Mouse (Mus musculus) kidney, adult 11 months (tissue): Measurements from ENCODE around the gene Nos3.

Experiments used
- DNase-seq: peaks from one replicate; pipeline ENCODE4 v3.0.0; 2022

Nos3 gene

GRCm38 (mm10) chr5:24401969-24402368 is 37.4 kb downstream of the Nos3 start:
- no peak for DNase-seq

DNA sequence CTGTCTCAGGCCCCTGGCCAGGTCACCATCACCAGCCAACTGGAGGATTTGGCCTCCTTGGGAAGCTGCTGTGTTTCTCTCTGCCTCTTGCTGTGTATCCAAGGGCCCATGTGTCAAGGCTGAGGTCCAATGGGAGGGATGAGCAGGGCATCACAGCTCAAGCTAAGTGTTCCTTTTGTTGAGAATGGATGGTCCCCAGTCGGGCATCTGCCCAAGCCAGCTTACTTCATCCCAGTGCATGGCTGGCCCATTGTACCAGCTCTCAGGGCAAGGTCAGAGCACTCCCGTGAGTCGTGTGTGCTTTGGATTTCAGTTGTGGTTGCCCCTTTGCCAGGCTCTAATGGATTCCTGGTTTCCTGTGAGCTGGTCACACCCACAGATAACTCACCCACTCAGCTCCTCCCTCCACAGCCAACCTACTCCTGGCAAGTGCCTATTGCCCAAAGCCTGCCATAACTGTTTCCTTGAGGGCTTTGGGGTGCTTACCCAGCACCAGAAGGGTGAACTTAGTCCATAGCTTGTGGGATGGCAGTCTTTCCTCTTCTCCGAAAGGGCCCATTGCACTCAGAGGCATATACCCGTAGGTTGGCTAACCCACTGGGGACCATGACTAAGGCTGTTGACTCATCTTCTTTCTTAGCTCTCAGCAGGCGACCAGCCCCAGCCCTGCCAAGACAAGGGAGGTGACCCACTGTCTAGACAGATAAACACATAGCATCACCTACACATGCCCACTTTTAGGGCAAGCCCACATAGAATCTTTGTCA is 40.2 kb downstream of the Nos3 start:
- no peak for DNase-seq

GRCm38 (mm10) chr5:24405389-24405876 is 40.8 kb downstream of the Nos3 start:
- no peak for DNase-seq

- peak; percentile 40 for DNase-seq
These were observed 44.0 kb downstream of the Nos3 start for GRCm38 (mm10) chr5:24408651-24409050.

DNA sequence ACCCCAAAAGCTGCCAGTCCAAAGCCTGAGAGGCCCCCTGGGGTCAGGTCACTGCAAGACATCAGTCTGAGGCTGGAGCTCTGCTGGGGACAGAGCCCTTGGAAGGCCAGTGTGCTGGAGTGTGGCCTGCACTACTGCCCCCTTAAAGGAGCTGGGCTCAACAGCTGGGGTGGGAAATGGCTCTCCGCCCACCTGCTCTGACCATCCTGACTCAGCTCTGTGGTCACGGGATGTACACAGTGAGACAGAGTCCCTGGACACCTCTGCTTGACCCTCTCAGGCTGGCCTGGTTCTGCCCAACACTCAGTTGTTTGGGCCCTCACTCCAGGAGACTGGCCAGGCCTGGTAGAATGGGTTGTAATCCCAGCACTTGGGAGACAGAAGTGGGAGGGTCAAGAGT is 44.9 kb downstream of the Nos3 start:
- no peak for DNase-seq

- DNase-seq = no peak
These were observed 47.5 kb downstream of the Nos3 start for GRCm38 (mm10) chr5:24412063-24412462.

GRCm38 (mm10) chr5:24413042-24413693 is 48.6 kb downstream of the Nos3 start, which contains the start of gene Asic3:
Gene Asic3 (plus strand): TSS chr5:24413392.
- DNase-seq = no peak

DNA sequence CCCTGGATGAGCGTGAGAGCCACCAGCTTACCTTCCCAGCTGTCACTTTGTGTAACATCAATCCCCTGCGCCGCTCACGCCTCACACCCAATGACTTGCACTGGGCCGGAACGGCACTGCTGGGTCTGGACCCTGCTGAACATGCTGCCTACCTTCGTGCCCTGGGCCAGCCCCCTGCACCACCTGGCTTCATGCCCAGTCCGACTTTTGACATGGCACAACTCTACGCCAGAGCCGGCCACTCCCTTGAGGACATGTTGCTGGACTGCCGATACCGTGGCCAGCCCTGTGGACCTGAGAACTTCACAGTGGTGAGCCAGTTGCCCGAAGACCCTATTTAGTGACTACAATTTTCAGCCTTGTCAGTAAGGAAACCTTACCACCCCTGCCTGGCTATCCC is 49.3 kb downstream of the Nos3 start:
- DNase-seq = no peak

DNA sequence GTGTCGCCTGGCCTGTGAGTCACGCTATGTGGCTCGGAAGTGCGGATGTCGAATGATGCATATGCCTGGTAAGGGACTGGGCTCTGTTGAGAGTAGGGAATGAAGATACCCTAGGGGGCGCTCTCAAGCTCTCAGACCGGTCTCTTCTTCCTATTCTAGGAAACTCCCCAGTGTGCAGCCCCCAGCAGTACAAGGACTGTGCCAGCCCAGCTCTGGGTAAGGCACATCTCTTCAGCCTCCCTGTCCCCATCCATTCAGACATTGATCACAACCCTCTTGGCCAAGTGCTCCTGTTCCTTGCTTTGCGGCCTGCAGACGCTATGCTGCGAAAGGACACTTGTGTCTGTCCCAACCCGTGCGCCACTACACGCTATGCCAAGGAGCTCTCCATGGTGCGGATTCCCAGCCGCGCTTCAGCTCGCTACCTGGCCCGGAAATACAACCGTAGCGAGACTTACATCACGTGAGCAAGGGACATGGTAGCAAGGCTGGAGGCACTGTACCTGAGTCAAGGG is 51.7 kb downstream of the Nos3 start:
- DNase-seq = peak; percentile 48

GRCm38 (mm10) chr5:24417587-24417986 is 53.0 kb downstream of the Nos3 start:
- DNase-seq = no peak

DNA sequence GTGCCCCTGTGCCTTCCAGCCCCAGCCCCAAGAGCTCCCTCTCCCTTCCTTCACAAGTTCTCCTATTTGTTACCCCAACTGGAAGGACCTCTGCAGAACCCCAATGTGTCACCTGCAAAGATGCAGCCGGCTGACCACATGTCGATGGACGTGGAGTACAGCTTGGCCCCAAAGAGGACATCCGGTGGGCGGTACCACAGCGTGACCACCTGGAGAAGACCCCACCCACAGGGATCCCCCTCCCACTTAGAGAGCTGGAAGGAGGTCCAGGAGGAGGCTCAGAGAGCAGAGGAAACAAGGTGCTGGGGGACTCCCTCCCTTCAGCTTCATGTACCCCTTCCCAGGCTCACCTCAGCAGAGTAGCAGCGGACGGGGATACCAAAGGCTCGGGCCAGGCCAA is 55.8 kb downstream of the Nos3 start:
- DNase-seq = no peak

DNA sequence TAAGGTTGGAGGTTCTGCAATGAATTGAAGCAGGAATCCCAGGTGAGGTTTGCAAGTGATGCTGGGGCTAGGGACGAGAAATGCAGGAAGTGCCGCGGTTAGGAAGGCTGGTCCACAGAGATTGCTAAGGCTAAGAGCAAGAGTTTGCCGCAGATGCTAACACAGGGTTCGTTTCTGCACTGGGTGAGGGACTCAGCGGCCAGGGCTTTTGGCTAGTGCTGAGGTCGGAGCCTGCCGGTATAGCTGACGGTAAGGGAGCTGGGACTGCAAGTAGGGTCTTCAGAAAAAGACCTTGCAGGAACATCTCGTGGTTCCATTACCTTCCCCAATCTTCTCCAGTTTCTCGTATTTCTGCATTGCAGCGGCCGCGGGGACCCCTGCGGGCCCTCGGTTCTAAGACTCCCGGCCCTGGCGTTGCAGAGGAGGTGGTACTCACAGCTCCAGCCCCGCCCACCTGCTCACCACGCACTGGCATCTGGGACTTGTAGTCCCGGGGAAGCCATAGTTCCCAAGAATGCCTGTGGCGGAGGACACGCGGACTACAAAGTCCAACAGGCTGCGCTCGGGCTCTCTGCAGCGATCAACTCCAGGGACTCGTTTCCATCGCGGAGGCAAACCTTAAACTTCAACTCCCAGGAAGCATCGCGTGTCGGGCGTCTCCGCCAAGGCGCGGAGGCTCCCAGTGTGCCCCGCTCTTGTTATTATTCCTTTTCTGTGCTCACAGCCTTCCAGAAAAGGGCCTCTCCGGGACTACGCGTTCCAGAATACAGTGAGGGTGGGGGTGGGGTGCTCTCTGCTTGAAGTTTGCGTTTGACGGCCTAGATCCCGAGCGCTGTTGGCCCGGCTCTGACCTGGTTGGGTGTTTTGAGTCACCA is 58.8 kb downstream of the Nos3 start, which contains the start of the genes Cdk5 and Slc4a2:
TSS of gene Cdk5 (minus strand) at position 402 of the 875 bp plus-strand sequence.
TSS of gene Slc4a2 (plus strand) at position 709 of the 875 bp plus-strand sequence.
- peak; percentile 100 for DNase-seq

GRCm38 (mm10) chr5:24424004-24424781 is 59.6 kb downstream of the Nos3 start:
- DNase-seq = no peak

GRCm38 (mm10) chr5:24424861-24425411 is 60.3 kb downstream of the Nos3 start:
- peak; percentile 80 for DNase-seq

GRCm38 (mm10) chr5:24425421-24426036 is 60.9 kb downstream of the Nos3 start:
- no peak for DNase-seq

- DNase-seq = peak; percentile 46
These were observed 61.4 kb downstream of the Nos3 start for GRCm38 (mm10) chr5:24426037-24426432.

GRCm38 (mm10) chr5:24426556-24427284 is 62.1 kb downstream of the Nos3 start:
- DNase-seq = peak; percentile 32

- peak; percentile 40 for DNase-seq
These were observed 62.6 kb downstream of the Nos3 start for GRCm38 (mm10) chr5:24427285-24427633.

DNA sequence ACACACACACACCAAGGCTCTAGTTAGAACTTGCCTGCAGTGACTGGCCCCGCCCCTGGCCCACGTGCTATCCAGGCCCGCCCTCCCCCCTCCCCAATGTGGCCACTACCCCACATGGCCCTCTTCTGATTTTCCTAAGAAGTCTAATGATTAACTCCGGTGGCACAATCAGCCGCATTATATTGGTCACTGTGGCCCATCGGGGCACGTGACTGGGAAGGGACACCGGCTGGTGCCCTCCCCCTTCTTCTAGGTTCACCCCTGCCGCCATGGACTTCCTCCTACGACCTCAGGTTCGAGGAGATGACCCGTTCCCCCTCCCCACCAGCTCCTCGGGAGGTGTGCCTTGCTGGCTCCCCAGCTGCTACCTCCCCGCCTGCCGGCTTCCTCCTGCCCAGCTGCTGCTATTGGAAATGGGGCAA is 63.4 kb downstream of the Nos3 start:
- DNase-seq = peak; percentile 94

DNA sequence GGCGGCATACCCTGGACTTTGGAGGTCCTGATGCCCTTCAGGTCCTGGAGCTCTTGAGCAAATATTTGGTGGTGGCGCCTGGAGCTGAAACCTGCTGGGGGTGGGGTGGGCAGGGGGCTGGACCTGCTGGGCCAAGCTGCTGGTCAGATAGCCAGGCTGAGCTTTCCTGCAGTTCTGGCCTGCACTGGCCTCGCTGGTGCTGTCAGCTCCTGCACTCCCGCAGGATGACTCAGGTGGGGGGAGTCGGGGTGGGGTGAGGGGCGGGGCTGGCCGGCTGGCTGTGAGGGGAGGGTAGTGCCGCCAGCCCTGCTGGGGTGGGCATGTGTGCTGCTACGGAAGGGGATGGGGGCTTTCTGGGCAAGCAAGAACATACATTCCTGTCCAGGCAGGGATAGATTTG is 64.0 kb downstream of the Nos3 start:
- no peak for DNase-seq

- no peak for DNase-seq
These were observed 69.4 kb downstream of the Nos3 start for GRCm38 (mm10) chr5:24433993-24434392.
